Mouse (Mus musculus): ENCODE measurements around the gene Cpz.

- no peak for TF ChIP-seq CTCF (IDR thresholded peaks at IDR 0.05; ENCODE audit: low read depth)
- TF ChIP-seq EP300 (optimal IDR thresholded peaks at IDR 0.05) = no peak
These were observed 63.4 kb downstream of the Cpz start for GRCm38 (mm10) chr5:35462081-35462480.
